Mouse (Mus musculus): Measurements from ENCODE around the gene Lifr. TPM values are rescaled to one million over a fixed set of nuclear protein-coding genes. Genes with fewer than 3 reads are reported as not detected.

Lifr gene
- polyA plus RNA-seq, 1 experiment from 2014 or later, result 7.6 TPM

DNA sequence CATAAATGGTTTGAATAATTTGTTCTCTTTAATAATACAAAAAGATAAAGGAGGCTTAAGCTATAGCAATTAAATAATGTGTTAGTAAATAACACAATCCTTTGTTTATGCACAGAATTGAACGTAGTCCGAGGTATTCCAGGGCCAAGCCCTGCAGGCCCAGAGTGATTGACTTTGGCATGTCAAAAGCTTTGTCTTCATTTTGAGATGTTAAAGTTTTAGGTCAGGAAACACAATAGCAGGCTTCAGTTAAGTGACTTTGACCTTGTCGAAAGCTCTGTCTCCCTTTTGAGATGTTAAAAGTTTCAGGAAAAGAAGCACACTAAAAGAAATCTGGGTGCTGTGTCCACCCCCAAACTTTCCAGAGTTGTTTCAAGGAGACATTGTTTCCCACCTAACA is 26.3 kb downstream of the Lifr start:
- H3K9me3 ChIP-seq, result no peaks in the 10 kb centered on the region
- H3K4me1 ChIP-seq, result peaks cover 7% of the 10 kb centered on the region
- no peak overlapping the region for H3K9ac ChIP-seq (replicated peaks)
- ATAC-seq (replicated peaks), result no peak
- no peaks in the 10 kb centered on the region for H3K27me3 ChIP-seq
- WGBS, result 67% methylated on average over 3 of the region's 3 CpGs
- H3K36me3 ChIP-seq, result no peaks in the 10 kb centered on the region
- no peak overlapping the region for H3K4me3 ChIP-seq
- H3K27ac ChIP-seq (replicated peaks), result no peak overlapping the region
- no peak overlapping the region for H3K4me2 ChIP-seq (replicated peaks)

DNA sequence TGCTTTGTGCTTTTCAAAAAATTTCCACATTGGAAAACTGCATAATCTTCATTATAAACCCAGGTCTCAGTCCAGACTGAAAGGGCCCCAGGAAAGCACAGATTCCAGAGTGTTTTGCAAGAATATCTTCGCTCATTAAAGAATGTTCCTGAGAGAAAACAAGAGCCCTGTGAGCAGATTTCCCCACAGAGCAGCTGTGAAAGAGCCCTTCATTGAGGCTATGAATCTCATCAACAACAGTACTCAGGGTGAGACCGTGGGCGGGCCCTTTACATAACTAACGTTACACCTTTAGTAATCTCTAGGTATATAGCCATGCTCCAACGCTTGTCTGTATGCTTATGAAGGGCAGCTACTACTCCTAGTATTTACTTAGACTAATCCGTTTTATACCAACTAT is 27.5 kb downstream of the Lifr start:
- no peak for ATAC-seq (replicated peaks)
- Histone ChIP-seq H3K4me1 (peaks cover 7% of the 10 kb centered on the region), H3K36me3 (no peaks in the 10 kb centered on the region), H3K9me3 (no peaks in the 10 kb centered on the region), H3K4me3 (no peak overlapping the region), H3K4me2 (replicated peaks) (no peak overlapping the region), H3K27ac (replicated peaks) (no peak overlapping the region), H3K9ac (replicated peaks) (no peak overlapping the region), H3K27me3 (no peaks in the 10 kb centered on the region)
- 65% methylated on average over 6 of the region's 6 CpGs for WGBS

DNA sequence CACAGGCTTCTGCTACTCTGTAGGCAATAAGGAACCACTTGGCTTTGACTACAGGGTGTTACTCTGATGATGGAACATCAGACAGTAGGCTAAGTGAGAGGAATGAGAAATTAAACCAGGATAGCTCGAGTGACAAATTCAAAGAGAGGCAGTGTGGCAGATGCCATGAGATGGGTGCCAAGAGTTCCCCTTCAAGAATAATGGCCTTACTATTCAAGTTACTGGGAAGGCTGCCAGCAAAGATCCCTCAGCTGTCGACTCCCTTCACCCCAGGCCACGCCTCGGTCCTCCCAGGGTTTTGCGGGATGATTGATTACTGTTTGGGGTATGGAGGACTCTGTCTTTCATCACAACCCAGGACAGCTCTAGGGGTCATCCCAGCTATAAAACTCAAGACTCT is 28.4 kb downstream of the Lifr start:
- H3K9ac ChIP-seq (replicated peaks), result no peak overlapping the region
- H3K4me1 ChIP-seq, result peaks cover 7% of the 10 kb centered on the region
- peak; percentile 78 for ATAC-seq (replicated peaks)
- H3K27me3 ChIP-seq, result no peaks in the 10 kb centered on the region
- H3K27ac ChIP-seq (replicated peaks), result 0 out of 2 replicates have a peak overlapping the region, but pooled peaks have one; percentile 21
- WGBS, result 30% methylated on average over 5 of the region's 5 CpGs
- H3K9me3 ChIP-seq, result no peaks in the 10 kb centered on the region
- no peak overlapping the region for H3K4me3 ChIP-seq
- H3K36me3 ChIP-seq, result no peaks in the 10 kb centered on the region
- no peak overlapping the region for H3K4me2 ChIP-seq (replicated peaks)

DNA sequence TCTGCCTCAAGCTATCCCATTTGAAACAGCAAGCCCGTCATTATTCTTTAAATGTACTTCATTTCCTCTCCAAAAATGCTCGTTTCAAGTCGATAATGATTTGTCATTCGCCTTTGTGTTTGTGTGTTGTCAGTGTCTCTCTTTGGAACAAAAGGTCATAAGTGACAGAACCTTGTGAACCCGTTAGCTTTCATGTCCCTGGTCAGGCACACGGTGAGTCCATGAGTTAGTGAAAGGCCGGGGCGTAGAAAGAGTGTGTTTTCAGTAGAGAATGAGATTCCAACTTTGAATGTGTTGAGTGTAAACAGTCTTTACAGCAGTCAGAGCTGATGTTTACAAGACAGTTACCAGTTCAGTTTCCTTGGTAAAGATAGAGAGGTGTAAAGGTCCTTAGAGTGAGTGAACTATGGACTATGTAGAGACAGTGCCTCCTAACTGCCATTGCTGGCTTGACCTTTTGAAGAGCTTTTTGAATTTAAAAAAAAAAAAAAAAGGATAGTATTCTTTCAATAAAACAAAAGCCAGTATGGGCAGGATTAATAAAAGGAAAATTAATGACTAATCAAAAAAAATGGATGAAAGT is 29.6 kb downstream of the Lifr start:
- H3K9ac ChIP-seq (replicated peaks), result no peak overlapping the region
- H3K4me3 ChIP-seq, result no peak overlapping the region
- no peak overlapping the region for H3K27ac ChIP-seq (replicated peaks)
- 73% methylated on average over 8 of the region's 8 CpGs for WGBS
- no peaks in the 10 kb centered on the region for H3K9me3 ChIP-seq
- no peaks in the 10 kb centered on the region for H3K27me3 ChIP-seq
- no peak for ATAC-seq (replicated peaks)
- no peaks in the 10 kb centered on the region for H3K36me3 ChIP-seq
- H3K4me1 ChIP-seq, result peaks cover 7% of the 10 kb centered on the region
- H3K4me2 ChIP-seq (replicated peaks), result no peak overlapping the region

DNA sequence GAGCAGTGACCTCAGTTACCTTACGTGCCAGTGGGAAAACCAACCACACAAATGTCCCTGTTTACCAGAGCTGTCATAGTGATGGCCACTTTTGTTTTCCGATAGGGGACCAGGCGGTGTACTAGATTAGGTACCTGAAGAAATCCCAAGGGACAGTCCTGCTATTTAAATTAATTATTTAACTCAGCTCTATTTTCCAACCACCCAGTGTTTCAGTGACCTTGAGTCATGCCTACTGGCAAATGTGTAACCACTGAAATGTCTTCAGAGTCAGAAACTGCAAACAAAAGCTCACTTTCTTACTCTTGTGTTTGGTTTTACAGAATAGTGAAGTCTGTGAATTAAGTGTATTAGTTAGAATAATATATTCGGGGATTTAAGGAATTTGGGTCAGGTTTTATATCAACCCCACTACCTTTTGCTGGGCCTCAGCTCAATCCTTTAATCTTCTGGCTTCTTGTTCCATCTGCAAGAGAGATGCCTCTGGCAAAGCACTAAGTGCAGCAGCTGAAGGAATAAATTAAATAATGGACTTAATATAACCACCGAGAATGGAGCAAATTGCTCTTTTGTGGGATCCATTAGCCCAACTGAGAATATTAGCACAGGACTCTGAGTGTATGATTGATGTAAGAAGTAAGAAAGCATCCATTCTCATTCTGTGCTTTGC is 33.5 kb downstream of the Lifr start:
- Histone ChIP-seq H3K4me3 (no peak overlapping the region), H3K9ac (replicated peaks) (no peak overlapping the region), H3K4me2 (replicated peaks) (no peak overlapping the region), H3K27me3 (no peaks in the 10 kb centered on the region), H3K4me1 (peaks cover 16% of the 10 kb centered on the region), H3K36me3 (no peaks in the 10 kb centered on the region), H3K9me3 (no peaks in the 10 kb centered on the region), H3K27ac (replicated peaks) (no peak overlapping the region)
- 55% methylated on average over 5 of the region's 5 CpGs for whole genome bisulfite sequencing
- no peak for ATAC-seq (replicated peaks)

DNA sequence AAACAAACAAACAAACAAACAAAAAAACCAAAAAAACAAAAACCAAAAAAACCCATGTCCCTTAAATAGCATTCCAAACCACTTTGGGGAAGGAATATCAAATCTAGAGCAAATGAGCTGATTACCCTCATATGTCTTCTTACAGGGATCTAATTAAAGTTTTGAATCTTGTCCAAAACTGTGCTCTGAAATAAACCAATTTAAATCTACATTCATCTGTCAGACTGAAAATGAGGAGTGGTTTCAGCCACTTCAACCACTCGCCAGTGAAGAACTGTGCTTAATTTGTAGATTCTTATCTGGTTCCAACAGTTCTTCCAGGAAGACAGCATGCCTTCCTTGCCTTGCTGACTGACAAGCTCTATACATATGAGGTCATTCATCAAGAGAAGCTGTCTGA is 35.8 kb downstream of the Lifr start:
- no peak for ATAC-seq (replicated peaks)
- H3K4me2 ChIP-seq (replicated peaks), result no peak overlapping the region
- H3K27ac ChIP-seq (replicated peaks), result 0 out of 2 replicates have a peak overlapping the region, but pooled peaks have one; percentile 17
- WGBS, result 24% methylated on average over 1 of the region's 1 CpGs
- no peak overlapping the region for H3K9ac ChIP-seq (replicated peaks)
- H3K9me3 ChIP-seq, result no peaks in the 10 kb centered on the region
- H3K4me3 ChIP-seq, result no peak overlapping the region
- H3K27me3 ChIP-seq, result no peaks in the 10 kb centered on the region
- H3K4me1 ChIP-seq, result peaks cover 26% of the 10 kb centered on the region
- no peaks in the 10 kb centered on the region for H3K36me3 ChIP-seq

DNA sequence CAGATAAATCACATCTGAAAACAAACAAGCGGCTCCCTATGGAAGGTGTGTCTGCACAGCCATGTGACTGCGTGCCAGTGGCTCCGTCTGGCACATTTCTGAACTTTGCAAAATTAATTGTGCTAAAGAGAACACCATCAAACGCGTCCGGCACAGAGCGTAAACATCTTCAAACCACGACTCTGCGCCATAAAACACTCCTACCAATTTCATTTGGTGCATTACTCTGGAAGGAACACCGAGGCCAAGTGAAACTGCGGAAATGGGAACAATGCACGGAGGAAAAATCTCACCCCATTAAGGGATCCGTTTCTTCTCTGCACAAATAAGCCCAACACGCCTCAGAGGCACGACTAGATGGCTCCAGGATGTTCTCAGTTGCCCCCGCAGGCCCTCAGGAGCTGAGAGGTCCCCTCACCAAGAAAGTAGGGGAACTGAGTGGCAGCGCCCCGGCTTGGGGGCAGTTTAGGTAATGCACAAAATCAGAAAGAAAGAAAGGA is 38.3 kb downstream of the Lifr start:
- H3K4me2 ChIP-seq (replicated peaks), result peak overlapping the region; percentile 97
- ATAC-seq (replicated peaks), result 0 out of 2 replicates have a peak, but pooled peaks have one; percentile 3
- H3K27ac ChIP-seq (replicated peaks), result peak overlapping the region; percentile 86
- H3K4me3 ChIP-seq, result peak overlapping the region; percentile 67
- H3K4me1 ChIP-seq, result peaks cover 26% of the 10 kb centered on the region
- H3K9ac ChIP-seq (replicated peaks), result peak overlapping the region; percentile 75
- H3K9me3 ChIP-seq, result no peaks in the 10 kb centered on the region
- no peaks in the 10 kb centered on the region for H3K36me3 ChIP-seq
- under 1% methylated on average over 18 of the region's 18 CpGs for WGBS
- H3K27me3 ChIP-seq, result no peaks in the 10 kb centered on the region

DNA sequence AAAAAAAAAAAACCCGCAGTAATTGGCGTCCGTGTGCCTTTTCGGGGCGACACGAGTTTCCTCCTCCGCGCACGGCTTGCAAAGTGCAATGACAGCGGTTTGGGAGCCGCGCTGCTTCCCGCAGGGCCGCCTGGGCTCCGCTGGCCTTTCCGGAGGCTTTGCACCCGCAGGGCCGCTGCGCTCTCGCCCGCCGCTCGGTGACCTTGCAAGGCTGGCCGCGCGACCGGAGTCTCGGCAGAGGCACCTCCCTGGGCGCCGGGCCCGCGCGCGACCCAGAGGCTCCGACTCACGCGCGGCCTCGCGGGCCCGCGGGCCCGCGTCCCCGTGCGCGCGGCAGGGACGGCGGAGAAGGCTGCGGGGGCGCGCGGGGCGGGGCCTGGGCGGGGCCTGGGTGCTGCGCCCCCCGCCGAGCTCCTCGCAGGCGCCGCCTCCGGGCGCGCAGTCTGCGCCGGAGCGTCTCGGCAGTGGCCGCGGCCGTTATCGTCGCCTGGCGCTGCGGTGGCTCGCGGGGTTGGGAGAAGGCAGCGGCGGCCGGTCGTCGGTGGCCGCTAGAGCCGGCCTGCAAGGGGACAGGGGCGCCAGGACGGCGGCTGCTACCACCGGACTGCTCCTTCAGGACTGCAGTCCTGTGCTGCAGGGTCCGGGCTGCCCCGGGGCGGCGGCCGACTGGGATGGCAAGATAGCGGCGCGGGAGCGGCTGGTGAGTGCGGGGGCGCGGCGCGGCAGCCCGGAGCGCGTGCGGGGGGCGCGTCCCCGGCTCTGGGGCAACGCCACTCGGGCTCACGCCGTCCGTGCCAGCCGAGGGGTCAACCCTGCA is 38.9 kb downstream of the Lifr start:
- peaks cover 26% of the 10 kb centered on the region for H3K4me1 ChIP-seq
- H3K27ac ChIP-seq (replicated peaks), result peak overlapping the region; percentile 86
- peak overlapping the region; percentile 67 for H3K4me3 ChIP-seq
- no peaks in the 10 kb centered on the region for H3K9me3 ChIP-seq
- H3K9ac ChIP-seq (replicated peaks), result peak overlapping the region; percentile 75
- under 1% methylated on average over 93 of the region's 116 CpGs for WGBS
- no peaks in the 10 kb centered on the region for H3K36me3 ChIP-seq
- H3K4me2 ChIP-seq (replicated peaks), result peak overlapping the region; percentile 97
- ATAC-seq (replicated peaks), result peak; percentile 95
- no peaks in the 10 kb centered on the region for H3K27me3 ChIP-seq

DNA sequence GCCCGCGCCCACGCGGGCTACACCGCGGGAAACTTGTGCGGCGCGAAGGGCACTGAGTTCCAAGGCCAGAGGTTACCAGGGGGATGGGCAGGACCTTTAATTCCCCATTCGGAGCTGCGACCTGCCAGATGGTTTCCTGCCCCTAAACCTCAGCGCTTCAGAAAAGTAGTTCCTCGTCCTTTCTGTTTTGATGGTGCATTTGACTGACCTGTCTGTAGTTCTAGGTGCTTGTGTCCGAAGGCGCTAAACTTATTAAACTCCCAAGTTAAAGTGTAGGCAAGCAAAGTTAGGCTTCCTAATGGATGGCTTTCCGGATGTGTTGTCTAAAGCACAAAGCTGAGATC is 39.5 kb downstream of the Lifr start:
- H3K9ac ChIP-seq (replicated peaks), result peak overlapping the region; percentile 75
- peak overlapping the region; percentile 67 for H3K4me3 ChIP-seq
- H3K9me3 ChIP-seq, result no peaks in the 10 kb centered on the region
- peaks cover 26% of the 10 kb centered on the region for H3K4me1 ChIP-seq
- ATAC-seq (replicated peaks), result no peak
- H3K36me3 ChIP-seq, result no peaks in the 10 kb centered on the region
- WGBS, result under 1% methylated on average over 16 of the region's 16 CpGs
- peak overlapping the region; percentile 97 for H3K4me2 ChIP-seq (replicated peaks)
- no peaks in the 10 kb centered on the region for H3K27me3 ChIP-seq
- peak overlapping the region; percentile 86; the same call in 1 of the 2 replicates for H3K27ac ChIP-seq (replicated peaks)

DNA sequence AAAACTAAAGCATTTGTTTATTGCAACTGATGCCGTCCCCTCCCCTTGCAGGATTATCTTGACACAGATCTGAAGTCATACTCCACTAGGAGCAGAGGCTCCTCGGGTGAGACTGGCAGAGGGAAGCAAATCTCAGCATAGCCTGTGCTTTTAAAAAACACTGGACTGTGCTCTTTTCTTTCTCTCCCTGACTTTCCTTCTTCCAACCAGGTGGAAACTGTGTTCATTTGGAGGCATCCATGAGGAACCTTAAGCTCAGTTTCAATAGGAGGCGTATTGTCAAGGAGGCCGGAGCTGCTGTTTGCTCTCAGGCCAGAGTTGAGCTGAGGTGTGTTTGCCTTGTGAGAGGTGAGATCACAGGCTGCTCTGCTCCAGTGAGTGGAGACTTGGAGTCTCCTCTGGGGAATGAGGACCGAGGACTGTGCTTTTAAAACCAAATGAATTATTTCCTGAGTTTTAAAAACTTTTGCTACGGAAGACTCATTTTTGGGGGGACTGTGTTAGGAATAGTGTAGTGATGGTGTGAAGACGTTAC is 40.3 kb downstream of the Lifr start:
- Histone ChIP-seq H3K9ac (replicated peaks) (no peak overlapping the region), H3K4me3 (peak overlapping the region; percentile 67), H3K4me2 (replicated peaks) (peak overlapping the region; percentile 97), H3K9me3 (no peaks in the 10 kb centered on the region), H3K4me1 (peaks cover 26% of the 10 kb centered on the region), H3K36me3 (no peaks in the 10 kb centered on the region), H3K27me3 (no peaks in the 10 kb centered on the region), H3K27ac (replicated peaks) (no peak overlapping the region)
- ATAC-seq (replicated peaks), result no peak
- 35% methylated on average over 7 of the region's 7 CpGs for WGBS

DNA sequence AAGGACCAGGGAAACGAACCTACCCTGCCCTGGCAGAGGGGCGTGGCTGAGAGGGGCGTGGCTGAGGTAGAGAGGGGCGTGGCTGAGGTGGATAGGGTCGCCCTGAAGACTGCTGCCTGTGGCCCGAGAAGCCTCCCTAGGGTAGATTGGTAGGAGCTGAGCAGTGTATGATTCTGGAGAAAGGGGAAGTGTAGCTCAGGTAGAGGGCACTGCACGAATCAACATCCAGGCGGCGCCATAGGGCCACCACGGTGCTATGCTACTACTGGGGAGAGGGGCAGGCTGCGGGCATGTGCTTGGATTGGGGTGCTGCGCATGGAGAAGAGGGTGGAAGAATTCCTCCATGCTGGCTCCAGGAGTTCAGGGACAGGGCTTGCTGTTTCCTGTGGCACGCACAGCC is 42.3 kb downstream of the Lifr start:
- Histone ChIP-seq H3K4me3 (no peak overlapping the region), H3K4me1 (peaks cover 19% of the 10 kb centered on the region), H3K9ac (replicated peaks) (no peak overlapping the region), H3K4me2 (replicated peaks) (no peak overlapping the region), H3K9me3 (no peaks in the 10 kb centered on the region), H3K27ac (replicated peaks) (no peak overlapping the region), H3K36me3 (no peaks in the 10 kb centered on the region), H3K27me3 (no peaks in the 10 kb centered on the region)
- ATAC-seq (replicated peaks), result no peak
- 40% methylated on average over 13 of the region's 13 CpGs for whole genome bisulfite sequencing

DNA sequence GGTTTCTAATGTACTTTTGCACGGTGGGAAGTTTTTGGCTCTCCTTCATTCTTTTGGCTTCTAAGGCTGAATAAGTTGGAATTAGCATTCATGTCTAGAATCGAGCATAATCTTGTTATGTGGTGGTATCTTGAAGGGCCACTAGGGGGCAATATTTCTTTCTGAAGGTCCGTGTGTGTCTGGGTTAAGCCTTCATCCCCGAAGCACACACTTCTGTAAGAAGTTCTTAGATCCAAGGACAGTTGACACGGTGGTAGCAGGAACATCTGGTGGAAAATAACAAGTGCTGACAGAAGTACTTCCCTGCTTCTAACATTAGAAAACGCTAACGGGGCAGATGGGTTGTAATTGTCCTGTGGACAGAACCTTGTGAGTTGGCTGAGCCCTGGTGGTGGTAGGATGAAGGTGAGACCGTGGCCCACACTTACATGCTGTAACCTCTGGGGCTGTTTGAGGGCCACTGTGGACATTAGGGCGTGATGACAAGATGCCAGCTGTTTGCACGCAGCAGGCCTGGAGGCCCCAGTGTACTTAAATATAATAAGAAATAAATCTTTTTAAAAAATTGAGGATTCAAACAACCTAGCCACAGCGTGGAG is 44.1 kb downstream of the Lifr start:
- Histone ChIP-seq H3K4me3 (no peak overlapping the region), H3K9ac (replicated peaks) (no peak overlapping the region), H3K9me3 (no peaks in the 10 kb centered on the region), H3K27me3 (no peaks in the 10 kb centered on the region), H3K27ac (replicated peaks) (no peak overlapping the region), H3K4me2 (replicated peaks) (no peak overlapping the region), H3K36me3 (no peaks in the 10 kb centered on the region), H3K4me1 (peaks cover 11% of the 10 kb centered on the region)
- ATAC-seq (replicated peaks), result no peak
- WGBS, result 58% methylated on average over 11 of the region's 11 CpGs
